Mouse (Mus musculus): Measurements from ENCODE around the gene Pitpnm1.
"Not testable (repeated sequence)": the region's sequence is repeated elsewhere in the genome, so short reads cannot be mapped to it uniquely, and the experiment has no call there.

Pitpnm1 gene

GRCm38 (mm10) chr19:4118350-4118749, 18.6 kb downstream of the Pitpnm1 start:
- DNase-seq (ENCODE audit: low spot score in 2 of 2), result no peak

DNA sequence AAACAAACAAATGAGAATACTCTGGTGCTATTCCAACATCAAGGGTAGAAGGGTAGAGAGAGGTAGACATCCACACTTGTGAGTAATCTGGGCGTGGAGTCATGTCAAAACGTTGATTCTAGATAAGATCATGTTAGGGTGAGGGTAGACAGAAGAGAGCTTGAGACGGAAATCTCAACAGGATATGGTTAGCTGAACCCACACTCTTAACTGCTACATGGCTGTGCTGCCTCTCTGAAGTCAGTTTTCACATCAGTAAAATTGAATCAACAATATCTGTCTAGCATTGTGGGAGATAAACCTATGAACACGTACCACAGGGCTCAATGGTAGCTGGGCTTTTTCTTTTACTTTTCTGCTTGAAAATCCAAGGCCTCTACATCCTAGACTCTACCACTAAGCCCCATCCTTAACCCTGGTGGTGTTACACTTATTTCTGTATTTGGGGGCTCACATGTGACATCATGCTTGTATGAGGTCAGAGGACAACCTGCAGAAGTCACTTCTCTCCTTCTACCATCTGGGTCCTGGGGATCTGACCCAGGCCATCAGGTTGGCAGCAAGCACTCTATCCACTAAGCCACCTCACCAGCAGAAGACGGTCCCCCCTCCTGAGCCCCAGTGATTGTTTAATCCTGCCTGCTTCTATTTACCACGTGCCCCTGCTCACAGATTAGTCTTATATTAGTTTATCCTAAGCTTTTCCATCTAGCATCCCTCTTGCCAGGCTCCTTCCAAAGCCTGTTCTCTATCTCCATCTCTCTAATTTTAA, 20.1 kb downstream of the Pitpnm1 start:
- DNase-seq (ENCODE audit: low spot score in 2 of 2), result no peak

GRCm38 (mm10) chr19:4120496-4120895, 20.7 kb downstream of the Pitpnm1 start:
- DNase-seq (ENCODE audit: low spot score in 2 of 2), result no peak

- DNase-seq (ENCODE audit: low spot score in 2 of 2), result peak; percentile 97 to 98
Measured at GRCm38 (mm10) chr19:4121097-4121805, 21.5 kb downstream of the Pitpnm1 start.

DNA sequence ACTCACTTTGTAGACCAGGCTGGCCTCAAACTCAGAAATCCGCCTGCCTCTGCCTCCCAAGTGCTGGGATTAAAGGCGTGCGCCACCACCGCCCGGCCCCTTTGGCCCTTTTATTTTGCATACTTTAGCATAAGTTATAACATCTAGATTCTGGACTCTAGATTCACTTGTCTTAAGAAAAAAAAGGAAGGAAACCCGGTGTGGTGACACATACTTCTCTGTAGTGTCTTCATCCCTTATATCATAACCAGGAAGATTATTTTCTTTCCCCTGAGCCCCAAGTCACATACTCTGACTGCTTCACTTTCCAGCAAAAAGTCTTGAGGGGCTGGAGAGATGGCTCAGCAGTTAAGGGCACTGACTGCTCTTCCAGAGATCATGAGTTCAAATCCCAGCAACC, 22.1 kb downstream of the Pitpnm1 start:
- not testable (repeated sequence) for DNase-seq (ENCODE audit: low spot score in 2 of 2)

- DNase-seq (ENCODE audit: low spot score in 2 of 2), result no peak
Measured at GRCm38 (mm10) chr19:4122411-4123370, 22.9 kb downstream of the Pitpnm1 start.

DNA sequence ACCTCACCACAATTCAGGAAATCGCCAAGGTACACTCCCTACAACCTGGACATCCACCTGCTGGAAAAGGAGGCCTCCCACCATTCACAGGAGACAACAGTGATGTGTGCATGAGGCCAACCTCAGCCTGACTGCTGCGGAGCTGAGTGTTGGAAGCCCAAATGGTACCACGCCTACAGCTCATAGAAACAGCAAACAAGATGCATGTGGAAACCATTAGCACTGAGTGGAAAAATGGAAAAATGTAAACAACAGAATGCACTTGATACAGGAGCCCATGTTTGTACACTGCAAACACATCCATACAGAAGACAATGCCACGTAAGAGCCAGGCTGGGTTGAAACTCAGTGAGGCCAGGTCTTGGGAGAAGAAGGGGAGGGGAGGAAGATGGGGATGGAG, 24.6 kb downstream of the Pitpnm1 start:
- DNase-seq (ENCODE audit: low spot score in 2 of 2), result no peak

DNA sequence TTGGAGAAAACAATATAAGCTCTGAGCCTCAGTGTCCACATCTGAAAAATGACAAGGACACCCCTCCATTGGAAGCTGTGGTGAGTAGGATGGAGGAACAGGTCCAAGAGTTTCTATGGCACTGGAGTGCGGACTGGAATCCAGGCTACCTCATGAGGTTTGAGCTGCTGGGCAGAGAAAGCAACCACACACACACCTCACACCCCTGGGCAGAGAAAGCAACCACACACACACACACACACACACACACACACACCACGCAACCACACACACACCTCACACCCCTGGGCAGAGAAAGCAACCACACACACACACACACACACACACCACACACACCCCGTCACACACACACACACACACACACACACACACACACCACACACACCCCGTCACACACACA, 25.5 kb downstream of the Pitpnm1 start:
- DNase-seq (ENCODE audit: low spot score in 2 of 2), result not testable (repeated sequence)

DNA sequence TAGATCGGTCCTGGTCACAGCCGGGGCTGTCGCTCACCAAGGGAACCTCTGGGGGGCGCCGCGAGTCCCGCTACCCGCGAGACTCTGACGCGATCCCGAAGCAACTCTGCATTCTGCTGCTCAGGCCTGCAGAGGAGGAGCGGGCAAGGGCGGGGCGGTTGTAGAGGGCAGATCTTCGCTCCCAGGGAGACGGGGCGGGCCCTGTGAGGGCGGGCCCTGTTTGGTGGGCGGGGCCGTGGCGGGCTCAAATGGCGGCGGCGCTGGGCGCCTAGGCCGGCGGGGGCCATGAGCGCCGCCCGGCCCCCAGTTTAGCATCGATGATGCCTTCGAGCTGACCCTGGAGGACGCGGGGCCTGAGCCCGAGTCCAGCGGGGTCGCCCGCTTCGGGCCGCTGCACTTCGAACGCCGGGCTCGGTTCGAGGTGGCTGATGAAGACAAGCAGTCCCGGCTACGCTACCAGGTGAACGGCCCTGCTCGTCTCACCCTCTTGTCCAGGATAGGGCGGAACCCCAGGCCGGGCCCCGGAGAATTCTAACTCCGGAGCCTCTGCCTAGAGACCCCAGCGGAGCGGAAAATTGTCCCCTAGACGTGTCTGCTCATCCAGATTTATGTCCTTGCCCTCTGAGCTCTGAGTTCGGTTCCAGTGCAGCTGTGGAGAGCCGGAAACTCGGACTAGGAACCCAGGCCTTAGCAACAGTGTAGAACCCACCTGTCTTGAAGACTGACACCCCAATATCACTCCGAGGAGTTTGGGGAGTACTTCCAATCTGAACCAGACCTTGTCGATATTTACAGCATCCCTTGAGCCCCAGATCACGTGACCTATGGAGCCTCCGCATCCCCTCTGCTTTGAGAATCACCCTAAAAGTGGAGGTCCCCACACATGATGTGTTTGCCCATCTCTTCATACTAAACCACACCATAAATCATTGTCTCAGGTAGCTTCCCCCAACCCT, 26.2 kb downstream of the Pitpnm1 start, which contains the start of gene Aip:
Gene Aip (minus strand): TSS at position 118 of the 956 bp plus-strand sequence.
- DNase-seq (ENCODE audit: low spot score in 2 of 2), result peak; percentile 99

- no peak for DNase-seq (ENCODE audit: low spot score in 2 of 2)
Measured at GRCm38 (mm10) chr19:4126759-4127495, 27.1 kb downstream of the Pitpnm1 start.

- no peak for DNase-seq (ENCODE audit: low spot score in 2 of 2)
Measured at GRCm38 (mm10) chr19:4129462-4129861, 29.7 kb downstream of the Pitpnm1 start.

GRCm38 (mm10) chr19:4130106-4130505, 30.3 kb downstream of the Pitpnm1 start:
- DNase-seq (ENCODE audit: low spot score in 2 of 2), result no peak

- DNase-seq (ENCODE audit: low spot score in 2 of 2), result peak in 1 of 2 experiments; percentile 73
Measured at GRCm38 (mm10) chr19:4131075-4131474, 31.3 kb downstream of the Pitpnm1 start.

- no peak for DNase-seq (ENCODE audit: low spot score in 2 of 2)
Measured at GRCm38 (mm10) chr19:4131768-4132167, 32.0 kb downstream of the Pitpnm1 start.

- DNase-seq (ENCODE audit: low spot score in 2 of 2), result no peak
Measured at GRCm38 (mm10) chr19:4134354-4134753, 34.6 kb downstream of the Pitpnm1 start.

DNA sequence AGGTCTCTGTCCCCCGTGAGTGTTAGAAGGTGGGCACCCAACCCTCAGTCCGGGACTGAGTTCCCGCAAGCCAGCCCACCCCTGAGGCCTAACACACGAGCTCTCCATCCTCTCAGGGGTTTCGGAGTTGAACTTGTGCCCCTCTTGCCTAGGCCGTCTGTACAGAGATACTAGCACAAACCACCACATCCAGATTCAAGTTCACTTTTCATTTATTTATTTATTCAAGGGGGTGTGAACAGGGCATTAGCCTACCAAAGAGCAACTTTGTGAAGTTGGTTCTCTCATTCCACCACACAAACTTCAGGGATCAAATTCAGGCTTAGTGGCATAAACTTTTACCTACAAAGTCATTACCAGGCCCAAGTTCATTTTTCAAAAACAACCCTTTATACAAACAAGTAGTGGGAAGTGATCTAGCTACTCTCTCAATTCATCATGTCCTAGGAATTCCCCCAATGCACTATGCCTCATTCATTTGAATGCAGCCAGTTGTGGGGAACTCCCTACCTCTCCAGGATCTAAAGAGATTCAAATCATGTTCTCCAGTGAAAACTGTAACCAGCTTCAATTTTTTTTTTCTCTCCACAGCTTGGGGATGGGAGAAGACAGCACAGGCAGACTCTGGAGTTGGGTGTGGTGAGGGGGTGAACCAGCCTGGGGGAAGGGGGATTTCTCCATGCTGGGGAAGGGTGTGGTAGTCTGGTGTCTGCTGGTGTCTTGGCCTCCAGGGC, 35.6 kb downstream of the Pitpnm1 start:
- not testable (repeated sequence) for DNase-seq (ENCODE audit: low spot score in 2 of 2)

DNA sequence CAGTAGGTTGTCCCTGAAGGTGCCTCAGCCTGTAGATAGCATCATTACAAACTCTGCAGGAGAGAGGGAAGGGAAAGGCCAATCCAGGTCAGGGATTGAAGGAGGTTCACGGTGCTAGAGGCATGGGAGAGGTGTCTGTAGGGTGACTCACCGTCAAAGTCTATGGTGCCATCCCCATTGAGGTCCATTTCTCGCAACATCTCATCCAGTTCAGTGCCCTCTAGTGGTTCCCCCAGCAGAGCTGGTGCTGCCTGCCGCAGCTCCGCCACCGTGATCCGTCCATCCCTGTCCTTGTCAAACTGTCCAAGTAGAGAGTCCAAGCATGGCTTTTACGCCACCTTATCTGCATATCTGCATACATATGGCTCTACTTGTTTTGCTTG, 36.2 kb downstream of the Pitpnm1 start:
- DNase-seq (ENCODE audit: low spot score in 2 of 2), result not testable (repeated sequence)

GRCm38 (mm10) chr19:4136463-4136862, 36.7 kb downstream of the Pitpnm1 start:
- DNase-seq (ENCODE audit: low spot score in 2 of 2), result no peak

GRCm38 (mm10) chr19:4137913-4138312, 38.1 kb downstream of the Pitpnm1 start:
- no peak for DNase-seq (ENCODE audit: low spot score in 2 of 2)

Measured in spleen, postnatal 4 days (tissue).